In genomic region chr3:89715207-89715966, GRCm38 (mm10) we compare ENCODE assay signal across 8 mouse cellular contexts. TPM values are rescaled to one million over a fixed set of nuclear protein-coding genes. Genes with fewer than 3 reads are reported as not detected.
DNase-seq lines count a peak whose midpoint lies in the region; ATAC-seq lines count a peak whose summit lies in the region.

No protein-coding gene starts in this region.

- no peaks in the 10 kb centered on the region; the same call in 1 of the 2 replicates for H3K27me3 ChIP-seq in embryonic facial prominence, embryonic 15.5 days
- H3K27me3 ChIP-seq in heart, embryonic 15.5 days: peaks cover 8% of the 10 kb centered on the region; the same call in 1 of the 2 replicates
- no peaks in the 10 kb centered on the region for H3K27me3 ChIP-seq in splenic B cell, adult 2 months (ENCODE audit: control insufficient read depth, insufficient read depth, low read length, poor library complexity, severe bottlenecking)

- H3K4me2 ChIP-seq in embryonic facial prominence, embryonic 15.5 days (replicated peaks): peak overlapping the region; percentile 88
- peak overlapping the region; percentile 92 for H3K4me2 ChIP-seq in heart, embryonic 15.5 days

- H3K9me3 ChIP-seq in embryonic facial prominence, embryonic 15.5 days (replicated peaks): no peaks in the 10 kb centered on the region
- H3K9me3 ChIP-seq in heart, embryonic 15.5 days (replicated peaks): no peaks in the 10 kb centered on the region

- peaks cover 13% of the 10 kb centered on the region; the same call in 1 of the 2 replicates for H3K4me1 ChIP-seq in embryonic facial prominence, embryonic 15.5 days
- peaks cover 18% of the 10 kb centered on the region for H3K4me1 ChIP-seq in heart, embryonic 15.5 days (replicated peaks)

- peak overlapping the region; percentile 65 for H3K27ac ChIP-seq in embryonic facial prominence, embryonic 15.5 days (replicated peaks)
- peak overlapping the region; percentile 88 for H3K27ac ChIP-seq in heart, embryonic 15.5 days

- peak; percentile 60 for ATAC-seq in embryonic facial prominence, embryonic 15.5 days (ENCODE audit: insufficient number of reproducible peaks, low FRiP score, low TSS enrichment, low read depth)
- ATAC-seq in heart, embryonic 15.5 days (replicated peaks; ENCODE audit: insufficient number of reproducible peaks, insufficient read depth, low FRiP score, low read depth): peak; percentile 44; the same call in 1 of the 2 replicates

- DNase-seq in layer of hippocampus, adult 11-12 months (ENCODE audit: low spot score): peak; percentile 40
- DNase-seq in layer of hippocampus, adult 8-10 months (ENCODE audit: low spot score in 2 of 2): no peak
- peak; percentile 56 to 64 for DNase-seq in adrenal gland, postnatal 36 days
- DNase-seq in kidney, postnatal 25 days: peak; percentile 29 to 54
- peak; percentile 21 for DNase-seq in lung, postnatal 36 days
- peak; percentile 23 for DNase-seq in splenic B cell, adult 2 months (ENCODE audit: low read depth, low spot score)

- peak overlapping the region; percentile 83 for H3K9ac ChIP-seq in embryonic facial prominence, embryonic 15.5 days
- peak overlapping the region; percentile 79 for H3K9ac ChIP-seq in heart, embryonic 15.5 days

- WGBS in embryonic facial prominence, embryonic 15.5 days: 2% methylated on average over 59 of the region's 59 CpGs
- 1% methylated on average over 59 of the region's 59 CpGs for WGBS in heart, embryonic 15.5 days

- peak overlapping the region; percentile 92 for H3K4me3 ChIP-seq in embryonic facial prominence, embryonic 15.5 days (replicated peaks)
- peak overlapping the region; percentile 79 for H3K4me3 ChIP-seq in heart, embryonic 15.5 days

- no peaks in the 10 kb centered on the region for H3K36me3 ChIP-seq in embryonic facial prominence, embryonic 15.5 days
- no peaks in the 10 kb centered on the region for H3K36me3 ChIP-seq in heart, embryonic 15.5 days
- no peaks in the 10 kb centered on the region for H3K36me3 ChIP-seq in splenic B cell, adult 2 months (ENCODE audit: control insufficient read depth, insufficient read depth, low read length, poor library complexity, severe bottlenecking)

RNA-seq across cellular contexts. Expression of gene Adar, which starts 0.6 kb away (rescaled TPM):
- total RNA-seq in layer of hippocampus, adult 8-10 months (2022): 100 to 1,000 TPM; 112 to 157 (median 131) TPM
- total RNA-seq in adrenal gland, postnatal 36 days (2021): 10 to 100 TPM; 34.2 to 36.7 TPM
- 10.0 and 11.5 TPM in 2 replicates for polyA plus RNA-seq in embryonic facial prominence, embryonic 15.5 days (2015; fragmentation: Nextera tagmentation; extraction: Ambion mirVana)
- polyA plus RNA-seq in heart, embryonic 15.5 days (2015; fragmentation: Nextera tagmentation; extraction: Ambion mirVana): 6.1 and 9.3 TPM in 2 replicates

RNA-seq across cellular contexts. Expression of gene Chrnb2, which starts 49.0 kb away (rescaled TPM):
- 10 to 100 TPM; 27.6 to 32.5 (median 30.3) TPM for total RNA-seq in layer of hippocampus, adult 8-10 months (2022)
- total RNA-seq in adrenal gland, postnatal 36 days (2021): 1 to 10 TPM; 3.3 to 3.4 TPM
- 0.74 and 0.89 TPM in 2 replicates for polyA plus RNA-seq in embryonic facial prominence, embryonic 15.5 days (2015; fragmentation: Nextera tagmentation; extraction: Ambion mirVana)
- 0.18 and 0.47 TPM in 2 replicates for polyA plus RNA-seq in heart, embryonic 15.5 days (2015; fragmentation: Nextera tagmentation; extraction: Ambion mirVana)

RNA-seq across cellular contexts. Expression of gene Ube2q1, which starts 58.0 kb away (rescaled TPM):
- total RNA-seq in layer of hippocampus, adult 8-10 months (2022): 10 to 100 TPM; 87.9 to 97.5 (median 92.1) TPM
- 10 to 100 TPM; 63.9 to 64.4 TPM for total RNA-seq in adrenal gland, postnatal 36 days (2021)
- 12.0 and 13.4 TPM in 2 replicates for polyA plus RNA-seq in embryonic facial prominence, embryonic 15.5 days (2015; fragmentation: Nextera tagmentation; extraction: Ambion mirVana)
- 6.8 and 8.4 TPM in 2 replicates for polyA plus RNA-seq in heart, embryonic 15.5 days (2015; fragmentation: Nextera tagmentation; extraction: Ambion mirVana)

Comparison
In these comparisons a context has a peak if more than half of its experiments do, and no peak if none do; other contexts are left out.
1. DNase-seq: peak in layer of hippocampus, adult 11-12 months (single experiment), adrenal gland, postnatal 36 days (2 of 2), kidney, postnatal 25 days (2 of 2), lung, postnatal 36 days (single experiment) and splenic B cell, adult 2 months (single experiment); none in layer of hippocampus, adult 8-10 months (0 of 2).
2. RNA of gene Chrnb2, which starts 49.0 kb away (total RNA-seq): 27.6 to 32.5 TPM in layer of hippocampus, adult 8-10 months; 3.3 to 3.4 TPM in adrenal gland, postnatal 36 days; every median in the first group is over 4 times any median in the second.